Mouse (Mus musculus) lung, embryonic 15.5 days (tissue): ENCODE results near the gene Acaa1a. TPM values are rescaled to one million over a fixed set of nuclear protein-coding genes. Genes with fewer than 3 reads are reported as not detected.
A peak's percentile ranks its signal among the peaks of the same experiment; 100 is the strongest.

Experiments
- ATAC-seq: fragments of 200-750 bp; cut with Nextera tagmentation; 2 replicates; pipeline ENCODE4 v1.8.0; 2017; ENCODE audit warnings: moderate number of reproducible peaks, borderline replicate concordance; ENCODE audit not compliant: low FRiP score, low TSS enrichment; ENCODE audit errors: extremely low read depth
- H3K27ac ChIP-seq: fragments of 300-500 bp; sonication (generic); 2 replicates; pipeline ENCODE4 v1.5.1; 2015; ENCODE audit warnings: moderate library complexity, mild to moderate bottlenecking, inconsistent platforms
- H3K27me3 ChIP-seq: fragments of 300-500 bp; sonication (generic); 2 replicates; pipeline ENCODE4 v1.6.1; 2015; ENCODE audit warnings: inconsistent platforms
- H3K36me3 ChIP-seq: fragments of 300-500 bp; sonication (generic); 2 replicates; pipeline ENCODE4 v1.6.1; 2015; ENCODE audit warnings: inconsistent platforms
- H3K4me1 ChIP-seq: fragments of 300-500 bp; sonication (generic); 2 replicates; pipeline ENCODE4 v1.6.1; 2015; ENCODE audit warnings: inconsistent platforms
- H3K4me2 ChIP-seq: fragments of 300-500 bp; sonication (generic); 2 replicates; pipeline ENCODE4 v1.6.1; 2015; ENCODE audit warnings: inconsistent platforms, mild to moderate bottlenecking, moderate library complexity
- H3K4me3 ChIP-seq: fragments of 300-500 bp; sonication (generic); 2 replicates; pipeline ENCODE4 v1.5.1; 2015; ENCODE audit warnings: mild to moderate bottlenecking, inconsistent platforms
- H3K9ac ChIP-seq: fragments of 300-500 bp; sonication (generic); 2 replicates; pipeline ENCODE4 v1.6.1; 2015; ENCODE audit warnings: inconsistent platforms
- H3K9me3 ChIP-seq: fragments of 300-500 bp; sonication (generic); 2 replicates; pipeline ENCODE4 v1.6.1; 2016; ENCODE audit warnings: inconsistent platforms
- WGBS: fragments of 180-500 bp; shearing (Covaris S2); methylation state at CpG from one replicate; pipeline ENCODE4 v1.1.7; 2015; 5-methylcytosine and 5-hydroxymethylcytosine counted together
- polyA plus RNA-seq: library from polyadenylated mRNA; unstranded; fragments of >200 nt; fragmentation: Nextera tagmentation; extraction: Ambion mirVana; gene quantifications from 2 replicates; pipeline ENCODE4 v1.2.1, GENCODE M21; 2015

Gene Acaa1a
- polyA plus RNA-seq = 117 and 121 TPM in 2 replicates

DNA sequence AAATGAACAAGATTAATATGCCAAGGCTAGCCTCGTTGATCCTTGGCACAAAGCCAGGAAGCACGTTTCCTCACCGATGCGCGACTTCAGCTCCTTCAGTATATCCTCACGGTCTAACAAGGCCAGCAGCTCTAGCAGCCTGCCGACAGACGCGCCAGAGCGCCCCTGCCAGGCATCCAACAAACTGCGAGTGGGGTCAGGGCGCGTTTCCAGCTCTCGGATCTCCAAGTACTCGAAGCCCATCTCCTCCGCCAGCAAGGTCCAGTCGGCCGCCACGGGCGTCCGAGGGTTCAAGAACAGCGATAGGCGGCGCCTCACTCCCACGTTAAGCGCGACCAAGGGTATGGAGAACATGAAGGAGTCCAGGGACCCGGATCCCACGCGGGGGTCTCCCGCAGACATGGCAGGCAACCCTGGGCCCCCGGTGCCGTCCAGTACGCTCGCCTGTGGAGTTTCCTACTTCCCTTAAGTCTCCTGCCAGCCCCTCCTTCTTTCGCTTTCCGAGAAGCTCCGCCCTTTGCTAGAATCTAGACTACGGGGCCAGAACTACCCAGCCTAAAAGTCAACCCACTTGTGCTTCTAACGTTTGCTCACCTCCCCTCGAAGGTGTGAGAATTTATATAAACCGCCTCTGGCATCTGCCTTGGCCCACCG lies at the start of gene Acaa1a:
Gene Acaa1a (plus strand): TSS at position 119 of the 654 bp plus-strand sequence.
- peak within 1 kb of the TSS; percentile 86 for H3K4me2 ChIP-seq
- H3K9me3 ChIP-seq = no peaks in the 10 kb centered on the region
- peak within 1 kb of the TSS; percentile 66 for H3K4me3 ChIP-seq
- peaks cover 27% of the 10 kb centered on the region for H3K36me3 ChIP-seq
- ATAC-seq = no peak
- peak within 1 kb of the TSS; percentile 94 for H3K27ac ChIP-seq
- no peaks in the 10 kb centered on the region for H3K27me3 ChIP-seq
- under 1% methylated on average over 43 of the region's 43 CpGs for WGBS
- peaks cover 33% of the 10 kb centered on the region for H3K4me1 ChIP-seq
- peak within 1 kb of the TSS; percentile 80 for H3K9ac ChIP-seq

DNA sequence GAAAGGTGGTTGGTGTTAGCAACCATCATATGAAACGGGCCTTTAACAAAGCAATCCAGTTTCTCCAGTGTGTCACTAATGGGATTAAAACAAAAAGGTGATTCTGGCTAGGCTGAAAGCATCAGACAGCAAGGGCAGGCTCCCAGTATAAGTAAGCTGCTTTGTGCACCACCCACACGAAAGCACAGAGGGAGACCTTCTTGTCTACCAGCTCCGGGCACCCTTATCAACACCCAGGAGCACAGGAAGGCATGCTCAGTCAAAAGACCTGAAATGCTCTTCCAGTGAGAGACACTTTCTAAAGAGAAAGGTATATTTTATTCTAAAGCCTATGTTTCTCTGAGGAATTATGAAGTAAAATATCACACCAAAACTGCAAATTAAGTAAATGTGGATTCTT lies 48.7 kb upstream of the Acaa1a start:
- H3K27ac ChIP-seq = no peak overlapping the region
- H3K4me3 ChIP-seq = no peak overlapping the region
- no peak overlapping the region for H3K4me2 ChIP-seq
- no peaks in the 10 kb centered on the region for H3K9me3 ChIP-seq
- no peaks in the 10 kb centered on the region for H3K4me1 ChIP-seq
- WGBS = 87% methylated on average over 3 of the region's 3 CpGs
- no peak overlapping the region for H3K9ac ChIP-seq
- no peaks in the 10 kb centered on the region for H3K27me3 ChIP-seq
- no peak for ATAC-seq
- H3K36me3 ChIP-seq = 0 out of 2 replicates have a peak, but pooled peaks cover 5% of the 10 kb centered on the region

DNA sequence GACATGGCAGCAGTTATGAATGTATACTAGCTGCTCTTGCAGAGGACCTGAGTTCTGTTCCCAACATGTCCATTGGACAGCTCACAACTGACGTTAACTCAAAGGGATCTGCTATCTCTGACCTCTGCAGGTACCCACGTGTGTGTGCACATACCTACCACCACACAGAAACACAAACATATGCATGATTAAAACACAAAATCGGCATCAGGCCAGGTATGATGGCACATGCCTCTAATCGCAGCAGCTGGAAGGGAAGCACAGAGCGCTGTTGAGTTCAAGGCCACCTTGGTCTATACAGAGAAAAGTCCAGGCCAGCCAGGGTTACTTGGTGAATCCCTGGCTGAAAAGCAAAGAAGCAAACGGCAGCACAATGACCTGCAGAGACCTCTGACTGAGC lies 41.8 kb upstream of the Acaa1a start:
- H3K36me3 ChIP-seq = peaks cover 6% of the 10 kb centered on the region; the same call in 1 of the 2 replicates
- H3K27me3 ChIP-seq = no peaks in the 10 kb centered on the region
- WGBS = 75% methylated on average over 6 of the region's 6 CpGs
- H3K4me3 ChIP-seq = no peak overlapping the region
- ATAC-seq = no peak
- no peaks in the 10 kb centered on the region for H3K4me1 ChIP-seq
- H3K9ac ChIP-seq = no peak overlapping the region
- H3K4me2 ChIP-seq = no peak overlapping the region
- H3K9me3 ChIP-seq = no peaks in the 10 kb centered on the region
- no peak overlapping the region for H3K27ac ChIP-seq

DNA sequence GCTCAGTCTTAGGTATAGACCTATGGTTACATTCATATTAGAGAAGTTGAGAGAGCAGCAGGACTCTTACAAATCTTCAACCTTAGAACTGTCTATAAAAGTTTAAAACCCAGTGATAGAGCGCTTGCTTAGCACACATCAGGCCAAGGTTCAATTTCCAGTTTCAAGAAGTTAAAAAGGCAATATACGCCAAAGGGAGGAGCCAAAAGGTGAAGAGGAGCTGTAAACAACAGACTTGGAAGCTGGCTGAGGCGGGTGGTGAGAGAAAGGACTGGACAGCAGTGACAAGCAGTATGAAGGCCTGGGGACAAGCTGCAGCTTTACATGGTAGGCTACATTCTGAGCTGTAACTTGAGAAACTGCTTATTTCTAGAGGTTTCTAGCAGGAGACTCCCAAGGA lies 40.9 kb upstream of the Acaa1a start:
- Histone ChIP-seq H3K9ac (no peak overlapping the region), H3K27me3 (no peaks in the 10 kb centered on the region), H3K27ac (no peak overlapping the region), H3K4me2 (no peak overlapping the region), H3K9me3 (no peaks in the 10 kb centered on the region), H3K4me1 (no peaks in the 10 kb centered on the region), H3K36me3 (peaks cover 6% of the 10 kb centered on the region; the same call in 1 of the 2 replicates), H3K4me3 (no peak overlapping the region)
- 68% methylated on average over 3 of the region's 3 CpGs for whole genome bisulfite sequencing
- no peak for ATAC-seq

DNA sequence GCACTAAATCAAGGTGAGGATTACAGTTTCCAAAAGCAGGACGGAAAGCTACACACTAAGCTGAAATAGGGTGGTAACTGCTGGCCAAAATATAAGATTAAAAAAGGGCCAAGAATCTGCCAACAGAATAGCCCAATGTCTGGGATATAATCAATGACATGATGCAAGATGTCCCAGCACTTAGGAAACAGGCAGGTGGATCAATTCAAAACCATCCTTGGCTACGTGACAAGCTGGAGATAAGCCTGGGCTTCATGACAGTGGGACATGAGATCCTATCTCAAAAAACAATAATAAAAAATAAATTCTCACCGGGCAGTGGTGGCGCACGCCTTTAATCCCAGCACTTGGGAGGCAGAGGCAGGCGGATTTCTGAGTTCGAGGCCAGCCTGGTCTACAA lies 33.6 kb upstream of the Acaa1a start:
- 83% methylated on average over 7 of the region's 7 CpGs for WGBS
- Histone ChIP-seq H3K4me1 (no peaks in the 10 kb centered on the region), H3K4me3 (no peak overlapping the region), H3K4me2 (no peak overlapping the region), H3K36me3 (peaks cover 6% of the 10 kb centered on the region; the same call in 1 of the 2 replicates), H3K9ac (no peak overlapping the region), H3K9me3 (no peaks in the 10 kb centered on the region), H3K27ac (no peak overlapping the region), H3K27me3 (no peaks in the 10 kb centered on the region)
- ATAC-seq = no peak

- no peaks in the 10 kb centered on the region for H3K27me3 ChIP-seq
- no peak overlapping the region for H3K4me3 ChIP-seq
- no peaks in the 10 kb centered on the region for H3K9me3 ChIP-seq
- H3K4me1 ChIP-seq = 0 out of 2 replicates have a peak, but pooled peaks cover 5% of the 10 kb centered on the region
- H3K9ac ChIP-seq = no peak overlapping the region
- H3K4me2 ChIP-seq = no peak overlapping the region
- H3K36me3 ChIP-seq = no peaks in the 10 kb centered on the region
- no peak overlapping the region for H3K27ac ChIP-seq
- 92% methylated on average over 1 of the region's 1 CpGs for whole genome bisulfite sequencing
- no peak for ATAC-seq
Observed at GRCm38 (mm10) chr9:119309067-119309466, 30.4 kb upstream of the Acaa1a start.

- no peaks in the 10 kb centered on the region for H3K27me3 ChIP-seq
- 91% methylated on average over 10 of the region's 10 CpGs for WGBS
- no peak overlapping the region for H3K4me2 ChIP-seq
- 0 out of 2 replicates have a peak, but pooled peaks cover 5% of the 10 kb centered on the region for H3K4me1 ChIP-seq
- no peaks in the 10 kb centered on the region for H3K36me3 ChIP-seq
- no peak overlapping the region for H3K9ac ChIP-seq
- H3K4me3 ChIP-seq = no peak overlapping the region
- no peak overlapping the region for H3K27ac ChIP-seq
- ATAC-seq = no peak
- no peaks in the 10 kb centered on the region for H3K9me3 ChIP-seq
Observed at GRCm38 (mm10) chr9:119313096-119313495, 26.4 kb upstream of the Acaa1a start.

DNA sequence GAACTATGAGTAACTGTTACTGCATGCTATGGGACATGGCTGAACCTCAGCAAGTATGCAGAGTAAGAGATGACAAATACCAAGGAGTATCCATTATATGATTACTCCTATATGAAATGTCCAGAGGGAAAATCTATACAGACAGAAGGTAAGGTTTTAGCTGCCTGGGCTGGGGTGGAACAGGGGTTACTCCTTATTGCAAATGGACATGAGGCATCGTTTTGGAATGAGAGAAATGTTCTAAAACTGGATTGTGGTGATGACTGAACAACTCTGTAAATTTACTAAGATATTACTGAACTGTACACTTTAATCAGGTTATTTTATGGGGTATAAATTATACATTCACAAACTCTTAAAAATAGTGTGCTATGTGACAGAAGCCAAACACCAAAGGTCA lies 20.6 kb upstream of the Acaa1a start:
- H3K36me3 ChIP-seq = no peaks in the 10 kb centered on the region
- 90% methylated on average over 1 of the region's 1 CpGs for WGBS

DNA sequence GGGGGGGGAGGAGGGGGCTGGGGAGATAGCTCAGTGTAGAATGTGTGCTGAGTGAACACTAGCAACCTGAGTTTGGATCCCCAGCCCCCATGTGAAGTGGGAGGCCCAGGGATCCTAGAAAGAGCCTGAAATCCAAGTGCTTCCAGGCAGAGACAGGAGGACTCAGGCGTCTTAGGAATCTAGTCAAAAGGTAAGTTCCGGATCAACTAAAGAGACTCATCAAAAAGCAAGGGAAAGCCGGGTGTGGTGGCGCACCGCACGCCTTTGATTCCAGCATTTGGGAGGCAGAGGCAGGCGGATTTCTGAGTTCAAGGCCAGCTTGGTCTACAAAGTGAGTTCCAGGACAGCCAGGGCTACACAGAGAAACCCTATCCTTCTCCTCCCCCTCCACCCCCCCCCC lies 19.0 kb upstream of the Acaa1a start:
- Histone ChIP-seq H3K9ac (no peak overlapping the region), H3K4me3 (peak overlapping the region; percentile 88; the same call in 1 of the 2 replicates), H3K4me1 (peaks cover 20% of the 10 kb centered on the region), H3K27me3 (no peaks in the 10 kb centered on the region), H3K27ac (no peak overlapping the region), H3K36me3 (no peaks in the 10 kb centered on the region), H3K4me2 (peak overlapping the region; percentile 94), H3K9me3 (no peaks in the 10 kb centered on the region)
- ATAC-seq = no peak
- 75% methylated on average over 7 of the region's 7 CpGs for WGBS

More for the DNA sequence above, 20.6 kb upstream of the Acaa1a start:
- H3K4me3 ChIP-seq = no peak overlapping the region
- H3K4me2 ChIP-seq = no peak overlapping the region
- no peak overlapping the region for H3K9ac ChIP-seq
- H3K27me3 ChIP-seq = no peaks in the 10 kb centered on the region
- no peak for ATAC-seq
- H3K4me1 ChIP-seq = peaks cover 20% of the 10 kb centered on the region
- H3K9me3 ChIP-seq = no peaks in the 10 kb centered on the region
- H3K27ac ChIP-seq = no peak overlapping the region

- WGBS = 10% methylated on average over 7 of the region's 7 CpGs
- Histone ChIP-seq H3K27ac (peak overlapping the region; percentile 85; the same call in 1 of the 2 replicates), H3K9ac (peak overlapping the region; percentile 74), H3K9me3 (no peaks in the 10 kb centered on the region), H3K4me2 (peak overlapping the region; percentile 94), H3K27me3 (no peaks in the 10 kb centered on the region), H3K4me1 (peaks cover 20% of the 10 kb centered on the region), H3K4me3 (peak overlapping the region; percentile 88), H3K36me3 (no peaks in the 10 kb centered on the region)
- no peak for ATAC-seq
Observed at GRCm38 (mm10) chr9:119320946-119321345, 18.5 kb upstream of the Acaa1a start.

DNA sequence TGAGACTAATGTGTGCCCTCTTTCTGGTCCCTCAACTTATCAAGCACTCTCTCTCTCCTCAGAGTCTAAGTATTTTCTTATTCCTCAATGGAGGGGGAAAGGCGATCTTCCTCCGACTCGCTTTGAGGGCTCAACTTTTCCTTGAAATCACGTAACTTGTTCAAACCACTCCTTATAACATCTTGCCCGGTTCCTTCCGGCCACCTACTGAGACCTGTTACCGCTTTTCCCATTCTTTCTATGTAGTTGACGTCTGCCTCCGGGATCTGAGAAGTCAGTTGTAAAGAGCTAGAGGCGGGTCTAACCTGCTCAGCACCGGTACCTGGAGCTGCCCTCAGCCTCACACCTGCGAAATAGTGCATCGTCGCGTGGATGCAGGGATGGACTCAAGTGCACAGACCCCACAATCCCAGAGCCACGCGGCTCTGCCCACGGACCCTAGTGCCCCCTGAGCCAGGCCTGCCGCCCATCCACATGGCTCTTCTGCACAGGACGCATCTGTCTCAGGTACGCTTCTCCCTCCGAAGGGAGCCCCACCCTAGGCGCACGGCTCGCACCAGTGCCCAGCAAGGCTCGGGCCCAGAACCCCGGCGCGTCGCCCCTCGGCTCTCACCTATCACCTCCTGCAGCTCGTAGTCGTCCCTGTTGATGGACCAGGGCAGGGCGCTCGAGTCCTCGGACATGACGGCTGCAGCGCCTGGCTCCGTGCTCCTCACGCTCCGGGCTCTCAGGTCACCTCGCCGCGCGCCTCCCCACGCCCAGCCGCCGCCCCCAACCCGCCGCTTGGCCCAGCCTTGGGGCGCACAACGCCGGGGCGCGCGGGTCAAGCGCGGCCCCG lies 17.9 kb upstream of the Acaa1a start:
- Histone ChIP-seq H3K36me3 (no peaks in the 10 kb centered on the region), H3K4me1 (peaks cover 20% of the 10 kb centered on the region), H3K9ac (peak overlapping the region; percentile 74), H3K27me3 (no peaks in the 10 kb centered on the region), H3K9me3 (no peaks in the 10 kb centered on the region), H3K27ac (peak overlapping the region; percentile 85), H3K4me2 (peak overlapping the region; percentile 94), H3K4me3 (peak overlapping the region; percentile 88)
- WGBS = under 1% methylated on average over 59 of the region's 59 CpGs
- ATAC-seq = peak; percentile 55
